ENCODE assay signal across 8 mouse cellular contexts in the genomic region with DNA sequence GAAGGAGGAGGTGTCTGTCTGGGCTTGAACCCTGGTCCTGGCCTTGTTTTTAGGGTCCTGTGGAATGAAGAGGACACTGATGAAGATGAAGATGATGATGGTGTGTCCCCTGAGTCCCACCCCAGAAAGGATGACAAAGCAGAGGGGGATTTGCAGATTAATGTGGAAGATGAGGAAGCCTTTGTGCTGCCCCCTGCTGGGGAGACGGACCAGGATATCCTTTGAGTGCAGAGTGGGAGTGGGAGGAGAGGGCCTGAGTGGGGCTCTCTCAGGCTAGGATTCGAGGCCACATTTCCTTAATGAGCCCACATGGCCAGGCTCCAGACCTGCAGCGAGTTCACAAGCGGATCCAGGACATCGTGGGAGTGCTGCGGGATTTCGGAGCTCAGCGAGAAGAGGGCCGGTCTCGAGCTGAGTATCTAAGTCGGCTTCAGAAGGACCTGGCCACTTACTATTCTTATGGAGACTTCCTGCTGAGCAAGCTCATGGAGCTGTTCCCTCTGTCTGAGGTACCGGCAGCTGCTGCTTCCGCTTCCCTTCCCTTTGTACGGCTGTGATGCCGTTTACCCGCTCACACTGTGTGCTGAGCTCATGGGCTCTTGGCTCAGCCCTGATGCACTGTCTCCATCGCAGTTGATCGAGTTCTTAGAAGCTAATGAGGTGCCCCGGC. TPM values are rescaled to one million over a fixed set of nuclear protein-coding genes. Genes with fewer than 3 reads are reported as not detected.
DNase-seq lines count a peak whose midpoint lies in the region; ATAC-seq and TF ChIP-seq lines count a peak whose summit lies in the region.
"Had no signal": no experiment of that assay in that cellular context is flagged by ENCODE, and none has a peak within 500 bp of the region (broad histone marks: within the 10 kb centered on the region; RNA-seq: fewer than 3 reads in every experiment).

No protein-coding gene starts in this region.

- peaks cover 92% of the 10 kb centered on the region for H3K36me3 ChIP-seq in kidney, embryonic 15.5 days
- H3K36me3 ChIP-seq in thymus, adult 2 months (ENCODE audit: control insufficient read depth, insufficient read depth, low read length): peaks cover 32% of the 10 kb centered on the region

- no peaks in the 10 kb centered on the region for H3K27me3 ChIP-seq in kidney, embryonic 15.5 days
- H3K27me3 ChIP-seq in thymus, adult 2 months (ENCODE audit: control insufficient read depth, insufficient read depth, low read length): no peaks in the 10 kb centered on the region
- H3K27me3 ChIP-seq: limb, embryonic 15.5 days had no signal

- peaks cover 14% of the 10 kb centered on the region for H3K4me1 ChIP-seq in kidney, embryonic 15.5 days
- H3K4me1 ChIP-seq in thymus, adult 2 months (replicated peaks; ENCODE audit: control insufficient read depth, insufficient read depth, low read length): peaks cover 4% of the 10 kb centered on the region

- H3K27ac ChIP-seq in kidney, embryonic 15.5 days: no peak overlapping the region
- H3K27ac ChIP-seq in thymus, adult 2 months (ENCODE audit: control insufficient read depth, insufficient read depth, low read length): no peak overlapping the region
- H3K27ac ChIP-seq: limb, embryonic 15.5 days had no signal

- ATAC-seq in kidney, embryonic 15.5 days (replicated peaks; ENCODE audit: low FRiP score): no peak
- ATAC-seq in common myeloid progenitor, adult 5-6 weeks (replicated peaks; ENCODE audit: low read depth, poor library complexity, severe bottlenecking): peak; percentile 65
- ATAC-seq in monocyte, adult 5-6 weeks (replicated peaks; ENCODE audit: insufficient number of reproducible peaks, low FRiP score, low TSS enrichment, poor library complexity, severe bottlenecking): no peak

- no peak overlapping the region for H3K4me2 ChIP-seq in kidney, embryonic 15.5 days
- H3K4me2 ChIP-seq: limb, embryonic 15.5 days had no signal

- H3K4me3 ChIP-seq in kidney, embryonic 15.5 days (replicated peaks): no peak overlapping the region
- H3K4me3 ChIP-seq in thymus, adult 2 months (ENCODE audit: control insufficient read depth, insufficient read depth, low read length): no peak overlapping the region
- H3K4me3 ChIP-seq: limb, embryonic 15.5 days had no signal

- H3K9ac ChIP-seq in kidney, embryonic 15.5 days: no peak overlapping the region
- H3K9ac ChIP-seq: limb, embryonic 15.5 days had no signal

- 91% methylated on average over 19 of the region's 19 CpGs for WGBS in kidney, embryonic 15.5 days
- WGBS in thymus, adult 2 months: 93% methylated on average over 19 of the region's 19 CpGs

- no peaks in the 10 kb centered on the region for H3K9me3 ChIP-seq in kidney, embryonic 15.5 days (replicated peaks)
- H3K9me3 ChIP-seq: limb, embryonic 15.5 days had no signal

- DNase-seq in kidney, adult 18-20 months: peak; percentile 45
- peak; percentile 62 for DNase-seq in thymus, adult 2 months
- no peak for DNase-seq in thymus, adult 18-20 months
- peak; percentile 48 for DNase-seq in lung, postnatal 10 days

- TF ChIP-seq POLR2A in thymus, adult 2 months (IDR thresholded peaks at IDR 0.05; ENCODE audit: control insufficient read depth, extremely low read depth, insufficient read depth, low read length, poor library complexity): no peak

- peak; percentile 15; the same call in 1 of the 2 replicates for TF ChIP-seq CTCF in thymus, adult 2 months (IDR thresholded peaks at IDR 0.05; ENCODE audit: borderline replicate concordance, control insufficient read depth, extremely low read depth, insufficient read depth, low read length, poor library complexity)

RNA-seq across cellular contexts. Expression of a gene that starts 5.4 kb away (rescaled TPM):
- 65.0 and 69.0 TPM in 2 replicates for polyA plus RNA-seq in kidney, embryonic 15.5 days (2015; fragmentation: Nextera tagmentation; extraction: Ambion mirVana)
- polyA plus RNA-seq in thymus, adult 2 months (2012; rRNA removed): 26.4 and 28.6 TPM in 2 replicates
- 85.9 and 92.8 TPM in 2 replicates for total RNA-seq in common myeloid progenitor, adult 5-6 weeks (2017)
- 15.9 to 23.8 TPM (median 23.2 TPM) in 3 replicates for total RNA-seq in monocyte, adult 5-6 weeks (2017)

RNA-seq across cellular contexts. Expression of a gene that starts 7.9 kb away (rescaled TPM):
- 9.6 and 10.4 TPM in 2 replicates for polyA plus RNA-seq in kidney, embryonic 15.5 days (2015; fragmentation: Nextera tagmentation; extraction: Ambion mirVana)
- 90.4 and 94.6 TPM in 2 replicates for polyA plus RNA-seq in thymus, adult 2 months (2012; rRNA removed)
- total RNA-seq in common myeloid progenitor, adult 5-6 weeks (2017): 16.5 and 19.5 TPM in 2 replicates
- 15.5 to 29.7 TPM (median 16.2 TPM) in 3 replicates for total RNA-seq in monocyte, adult 5-6 weeks (2017)

RNA-seq across cellular contexts. Expression of a gene that starts 29.1 kb away (rescaled TPM):
- 2,116 and 2,124 TPM in 2 replicates for polyA plus RNA-seq in kidney, embryonic 15.5 days (2015; fragmentation: Nextera tagmentation; extraction: Ambion mirVana)
- polyA plus RNA-seq in thymus, adult 2 months (2012; rRNA removed): 3,688 and 4,326 TPM in 2 replicates
- 769 and 809 TPM in 2 replicates for total RNA-seq in common myeloid progenitor, adult 5-6 weeks (2017)
- total RNA-seq in monocyte, adult 5-6 weeks (2017): 353 to 432 TPM (median 359 TPM) in 3 replicates

RNA-seq across cellular contexts. Expression of a gene that starts 41.4 kb away (rescaled TPM):
- 99.2 and 100 TPM in 2 replicates for polyA plus RNA-seq in kidney, embryonic 15.5 days (2015; fragmentation: Nextera tagmentation; extraction: Ambion mirVana)
- polyA plus RNA-seq in thymus, adult 2 months (2012; rRNA removed): 127 and 211 TPM in 2 replicates
- total RNA-seq in common myeloid progenitor, adult 5-6 weeks (2017): 444 and 506 TPM in 2 replicates
- total RNA-seq in monocyte, adult 5-6 weeks (2017): 275 to 395 TPM (median 283 TPM) in 3 replicates

RNA-seq across cellular contexts. Expression of a gene that starts 54.4 kb away (rescaled TPM):
- polyA plus RNA-seq in kidney, embryonic 15.5 days (2015; fragmentation: Nextera tagmentation; extraction: Ambion mirVana): 141 and 151 TPM in 2 replicates
- 430 and 598 TPM in 2 replicates for polyA plus RNA-seq in thymus, adult 2 months (2012; rRNA removed)
- total RNA-seq in common myeloid progenitor, adult 5-6 weeks (2017): 272 and 344 TPM in 2 replicates
- total RNA-seq in monocyte, adult 5-6 weeks (2017): 17.6 to 79.8 TPM (median 33.5 TPM) in 3 replicates

Comparison
In these comparisons a context has a peak if more than half of its experiments do, and no peak if none do; other contexts are left out.
1. DNase-seq: peak in kidney, adult 18-20 months (single experiment), thymus, adult 2 months (single experiment) and lung, postnatal 10 days (single experiment); none in thymus, adult 18-20 months (0 of 2).